Mouse (Mus musculus) kidney, adult 2 months (tissue): ENCODE results near the gene Maco1.

Experiments used
- CTCF ChIP-seq: fragments of 200-500 bp; conservative IDR thresholded peaks from 2 replicates; pipeline ENCODE4 v1.5.1; 2011; ENCODE audit warnings: low read depth, mild to moderate bottlenecking, control low read depth, low read length, moderate library complexity, mixed read lengths; ENCODE audit not compliant: insufficient read depth, insufficient read length
- POLR2A ChIP-seq: fragments of 200-500 bp; IDR thresholded peaks from one replicate; pipeline ENCODE4 v1.6.1; 2011; ENCODE audit warnings: low read depth, low read length, control low read depth

DNA sequence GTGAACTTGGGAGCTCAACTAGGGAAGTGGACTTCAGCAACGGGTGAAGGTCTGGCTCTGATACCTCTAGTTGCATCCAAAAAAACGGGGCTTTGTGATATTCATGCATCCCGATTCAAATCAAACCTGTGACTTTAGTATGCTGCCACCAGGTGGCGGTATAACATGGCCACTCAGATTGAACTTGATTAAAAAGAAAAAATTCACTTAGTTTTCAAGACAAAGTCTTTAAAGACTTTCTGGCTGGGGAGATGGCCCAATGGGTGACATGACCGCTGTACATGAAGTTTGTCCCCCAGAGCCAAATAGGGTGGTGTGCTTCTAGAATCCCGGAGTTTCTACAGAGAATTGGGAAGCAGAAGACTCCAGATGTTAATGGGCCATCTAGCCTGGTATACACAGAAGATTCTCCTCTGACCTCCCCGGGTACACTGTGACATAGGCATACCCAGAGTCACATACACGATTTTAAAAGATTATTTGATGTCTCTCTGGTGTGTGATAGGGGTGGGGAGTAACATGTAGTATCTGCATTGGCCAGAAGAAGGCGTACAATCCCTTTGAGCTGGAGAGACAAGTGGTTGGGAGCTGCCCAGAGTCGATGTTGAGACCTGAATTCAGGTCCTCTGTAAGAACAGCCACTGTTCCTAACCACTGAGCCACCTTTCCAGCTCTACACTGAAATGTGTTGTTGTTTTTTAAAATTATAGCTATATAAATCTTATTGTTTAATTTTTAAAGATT is 59.8 kb downstream of the Maco1 start:
- TF ChIP-seq CTCF: peak; percentile 27; the same call in 1 of the 2 replicates
- no peak for TF ChIP-seq POLR2A
